Mouse (Mus musculus): ENCODE measurements at regions not wholly inside any gene's neighbourhood (a gene's known extent, or its start where the extent isn't known, plus 50 kb on each side); places are given as distances from the start of the nearest gene placed in this dataset.

- Histone ChIP-seq H3K27ac (ENCODE audit: low read length) (no peak overlapping the region), H3K4me3 (ENCODE audit: low read depth, low read length) (no peak overlapping the region), H3K4me2 (replicated peaks; ENCODE audit: low read depth, low read length) (no peak overlapping the region), H3K27me3 (replicated peaks; ENCODE audit: insufficient read depth, low read length) (no peaks in the 10 kb centered on the region), H3K9me3 (ENCODE audit: low read length) (no peaks in the 10 kb centered on the region), H3K36me3 (ENCODE audit: insufficient read depth, low read length) (no peaks in the 10 kb centered on the region), H3K9ac (replicated peaks; ENCODE audit: low read depth) (no peak overlapping the region), H3K4me1 (ENCODE audit: insufficient read depth, low read depth, low read length) (no peaks in the 10 kb centered on the region)
- WGBS = 97% methylated on average over 4 of the region's 4 CpGs
- no peak for TF ChIP-seq CTCF (IDR thresholded peaks at IDR 0.05)
- no peak for DNase-seq (ENCODE audit: low spot score)
- ATAC-seq = no peak
Measured at GRCm38 (mm10) chr3:60889191-60889861, 113.3 kb upstream of the P2ry1 start.

DNA sequence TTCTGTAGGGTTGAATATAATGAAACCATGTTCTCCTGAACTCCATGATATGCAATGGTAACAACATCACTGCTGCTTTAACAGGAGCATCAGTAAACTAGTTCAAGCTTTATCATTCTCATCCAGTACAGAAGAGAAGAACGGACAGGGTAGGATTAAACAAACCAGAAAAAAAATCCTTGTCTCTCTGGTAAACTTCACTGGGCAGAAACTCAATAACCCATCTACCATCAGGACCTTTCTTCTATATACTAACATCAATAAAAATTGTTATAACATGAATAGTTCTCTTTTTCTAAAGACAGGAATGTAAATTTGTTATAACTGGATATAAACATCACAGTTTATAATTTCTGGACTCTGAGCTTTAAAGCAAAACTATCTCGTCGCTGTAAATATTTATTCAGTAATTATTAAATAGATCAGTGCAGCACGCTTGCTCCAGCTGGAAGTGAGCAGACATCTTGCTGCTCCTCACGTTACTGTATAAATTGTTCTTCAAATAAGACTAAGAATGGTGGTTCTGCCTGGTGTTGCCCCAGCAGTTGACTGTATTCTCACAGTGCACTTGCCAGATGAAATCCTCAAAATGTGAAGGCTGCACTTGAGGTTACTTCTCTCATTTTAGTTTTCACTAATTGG is 104.8 kb upstream of the P2ry1 start:
- Histone ChIP-seq H3K27me3 (replicated peaks; ENCODE audit: insufficient read depth, low read length) (no peaks in the 10 kb centered on the region), H3K9me3 (ENCODE audit: low read length) (no peaks in the 10 kb centered on the region), H3K27ac (ENCODE audit: low read length) (no peak overlapping the region), H3K4me3 (ENCODE audit: low read depth, low read length) (no peak overlapping the region), H3K4me2 (replicated peaks; ENCODE audit: low read depth, low read length) (no peak overlapping the region), H3K36me3 (ENCODE audit: insufficient read depth, low read length) (no peaks in the 10 kb centered on the region), H3K9ac (replicated peaks; ENCODE audit: low read depth) (no peak overlapping the region), H3K4me1 (ENCODE audit: insufficient read depth, low read depth, low read length) (no peaks in the 10 kb centered on the region)
- TF ChIP-seq CTCF (IDR thresholded peaks at IDR 0.05) = no peak
- TF ChIP-seq EP300 (IDR thresholded peaks at IDR 0.05) = no peak
- WGBS = 47% methylated on average over 5 of the region's 5 CpGs
- DNase-seq (ENCODE audit: low spot score) (no peak), ATAC-seq (no peak)

- ATAC-seq (no peak), DNase-seq (ENCODE audit: low spot score) (no peak)
- Histone ChIP-seq H3K36me3 (ENCODE audit: insufficient read depth, low read length) (no peaks in the 10 kb centered on the region), H3K4me1 (ENCODE audit: insufficient read depth, low read depth, low read length) (no peaks in the 10 kb centered on the region), H3K4me2 (replicated peaks; ENCODE audit: low read depth, low read length) (no peak overlapping the region), H3K27me3 (replicated peaks; ENCODE audit: insufficient read depth, low read length) (no peaks in the 10 kb centered on the region), H3K9me3 (ENCODE audit: low read length) (no peaks in the 10 kb centered on the region), H3K4me3 (ENCODE audit: low read depth, low read length) (no peak overlapping the region), H3K27ac (ENCODE audit: low read length) (no peak overlapping the region), H3K9ac (replicated peaks; ENCODE audit: low read depth) (no peak overlapping the region)
- TF ChIP-seq EP300 (IDR thresholded peaks at IDR 0.05) (no peak), CTCF (IDR thresholded peaks at IDR 0.05) (no peak)
- WGBS = 51% methylated on average over 1 of the region's 1 CpGs
Measured at GRCm38 (mm10) chr3:60898720-60899119, 103.9 kb upstream of the P2ry1 start.

- H3K4me3 ChIP-seq (ENCODE audit: low read depth, low read length) = no peak overlapping the region
- no peaks in the 10 kb centered on the region for H3K27me3 ChIP-seq (replicated peaks; ENCODE audit: insufficient read depth, low read length)
- H3K9me3 ChIP-seq (ENCODE audit: low read length) = no peaks in the 10 kb centered on the region
- no peak overlapping the region for H3K4me2 ChIP-seq (replicated peaks; ENCODE audit: low read depth, low read length)
- no peak overlapping the region for H3K9ac ChIP-seq (replicated peaks; ENCODE audit: low read depth)
- 87% methylated on average over 2 of the region's 2 CpGs for WGBS
- no peak for TF ChIP-seq EP300 (IDR thresholded peaks at IDR 0.05)
- no peak for TF ChIP-seq CTCF (IDR thresholded peaks at IDR 0.05)
- no peaks in the 10 kb centered on the region for H3K4me1 ChIP-seq (ENCODE audit: insufficient read depth, low read depth, low read length)
- DNase-seq (ENCODE audit: low spot score) = no peak
- no peak for ATAC-seq
- H3K36me3 ChIP-seq (ENCODE audit: insufficient read depth, low read length) = no peaks in the 10 kb centered on the region
- no peak overlapping the region for H3K27ac ChIP-seq (ENCODE audit: low read length)
Measured at GRCm38 (mm10) chr3:60901571-60901970, 101.0 kb upstream of the P2ry1 start.

DNA sequence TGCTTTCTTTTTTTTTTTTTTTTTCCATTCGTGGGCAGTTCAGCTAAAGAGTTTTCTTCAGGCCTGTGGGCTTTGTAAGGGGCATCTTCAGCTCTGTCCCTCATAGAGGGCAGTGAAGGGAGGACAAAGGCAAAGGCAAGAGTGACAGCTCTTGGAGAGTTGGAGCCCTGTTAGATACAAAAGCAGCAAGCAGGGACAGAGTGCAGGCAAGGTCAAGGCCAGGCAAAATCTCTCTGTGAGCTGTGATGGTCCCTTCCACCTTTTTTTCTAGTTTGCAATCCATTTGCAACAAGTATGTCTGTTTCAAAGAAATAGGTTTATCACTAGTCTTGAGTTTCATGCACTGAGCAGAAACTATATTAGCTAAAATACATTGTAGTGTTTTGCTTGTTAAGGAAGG is 86.2 kb upstream of the P2ry1 start:
- no peak overlapping the region for H3K4me3 ChIP-seq (ENCODE audit: low read depth, low read length)
- DNase-seq (ENCODE audit: low spot score) = no peak
- 42% methylated on average over 1 of the region's 1 CpGs for WGBS
- ATAC-seq = no peak
- H3K27me3 ChIP-seq (replicated peaks; ENCODE audit: insufficient read depth, low read length) = no peaks in the 10 kb centered on the region
- H3K4me2 ChIP-seq (replicated peaks; ENCODE audit: low read depth, low read length) = no peak overlapping the region
- no peak for TF ChIP-seq CTCF (IDR thresholded peaks at IDR 0.05)
- no peak for TF ChIP-seq EP300 (IDR thresholded peaks at IDR 0.05)
- H3K4me1 ChIP-seq (ENCODE audit: insufficient read depth, low read depth, low read length) = no peaks in the 10 kb centered on the region
- H3K9ac ChIP-seq (replicated peaks; ENCODE audit: low read depth) = no peak overlapping the region
- H3K9me3 ChIP-seq (ENCODE audit: low read length) = no peaks in the 10 kb centered on the region
- H3K27ac ChIP-seq (ENCODE audit: low read length) = no peak overlapping the region
- H3K36me3 ChIP-seq (ENCODE audit: insufficient read depth, low read length) = no peaks in the 10 kb centered on the region

DNA sequence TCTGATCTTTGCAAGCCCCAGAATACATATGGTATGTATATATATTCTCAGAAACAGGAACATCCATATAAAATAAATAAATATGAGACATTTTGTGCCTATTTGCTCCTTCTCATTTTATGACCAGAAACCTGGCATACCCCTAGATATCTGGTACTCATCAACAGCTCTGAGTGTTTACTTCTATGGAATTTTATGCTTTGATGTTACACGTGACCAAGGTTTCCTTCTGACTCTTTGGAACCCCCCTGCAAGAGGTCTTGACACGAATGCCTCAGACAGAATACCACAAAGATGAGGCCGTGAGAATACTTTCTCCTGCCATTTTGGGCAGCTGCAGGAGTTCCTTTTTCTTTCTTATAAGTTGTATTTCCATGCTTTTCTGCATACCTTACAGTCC is 85.3 kb upstream of the P2ry1 start:
- no peak for DNase-seq (ENCODE audit: low spot score)
- no peaks in the 10 kb centered on the region for H3K36me3 ChIP-seq (ENCODE audit: insufficient read depth, low read length)
- H3K4me3 ChIP-seq (ENCODE audit: low read depth, low read length) = no peak overlapping the region
- no peak for ATAC-seq
- no peaks in the 10 kb centered on the region for H3K27me3 ChIP-seq (replicated peaks; ENCODE audit: insufficient read depth, low read length)
- H3K9ac ChIP-seq (replicated peaks; ENCODE audit: low read depth) = no peak overlapping the region
- TF ChIP-seq CTCF (IDR thresholded peaks at IDR 0.05) (no peak), EP300 (IDR thresholded peaks at IDR 0.05) (no peak)
- no peaks in the 10 kb centered on the region for H3K9me3 ChIP-seq (ENCODE audit: low read length)
- 58% methylated on average over 3 of the region's 3 CpGs for WGBS
- H3K27ac ChIP-seq (ENCODE audit: low read length) = no peak overlapping the region
- H3K4me2 ChIP-seq (replicated peaks; ENCODE audit: low read depth, low read length) = no peak overlapping the region
- no peaks in the 10 kb centered on the region for H3K4me1 ChIP-seq (ENCODE audit: insufficient read depth, low read depth, low read length)
